Mouse (Mus musculus): ENCODE data around the gene Chka. TPM values are rescaled to one million over a fixed set of nuclear protein-coding genes. Genes with fewer than 3 reads are reported as not detected.

Gene Chka
- total and polyA plus RNA-seq, 3 experiments: 9.5 to 12.5 (median 10.7) TPM

GRCm38 (mm10) chr19:3924190-3924589, 72.6 kb downstream of the Chka start:
- peak in 1 of 2 experiments; percentile 7 for DNase-seq
- H3K36me3 ChIP-seq (ENCODE audit: control insufficient read depth, insufficient read depth, low read length): no peaks in the 10 kb centered on the region
- intact Hi-C loops (cut with DNase I): no loop called here
- WGBS: 48% methylated on average over 8 of the region's 8 CpGs
- H3K27ac ChIP-seq: peak overlapping the region; percentile 70
- no peak overlapping the region for H3K9ac ChIP-seq (ENCODE audit: low read depth, low read length)
- H3K27me3 ChIP-seq (ENCODE audit: control insufficient read depth, insufficient read depth, low read length): no peaks in the 10 kb centered on the region
- TF ChIP-seq EP300 (IDR thresholded peaks at IDR 0.05; ENCODE audit: insufficient read depth, low read depth, low read length): no peak
- no peak for TF ChIP-seq POLR2A (IDR thresholded peaks at IDR 0.05; ENCODE audit: insufficient read depth, low read depth, low read length)
- TF ChIP-seq CTCF (IDR thresholded peaks at IDR 0.05): no peak
- no peak overlapping the region for H3K4me3 ChIP-seq
- peaks cover 21% of the 10 kb centered on the region for H3K4me1 ChIP-seq (ENCODE audit: control insufficient read depth, insufficient read depth, low read length)
- no peaks in the 10 kb centered on the region for H3K79me2 ChIP-seq (replicated peaks; ENCODE audit: control insufficient read depth, insufficient read depth, low read length)

- Histone ChIP-seq H3K27me3 (ENCODE audit: control insufficient read depth, insufficient read depth, low read length) (no peaks in the 10 kb centered on the region), H3K79me2 (replicated peaks; ENCODE audit: control insufficient read depth, insufficient read depth, low read length) (no peaks in the 10 kb centered on the region), H3K4me3 (no peak overlapping the region), H3K27ac (no peak overlapping the region; the same call in 1 of the 2 replicates), H3K36me3 (ENCODE audit: control insufficient read depth, insufficient read depth, low read length) (no peaks in the 10 kb centered on the region), H3K4me1 (ENCODE audit: control insufficient read depth, insufficient read depth, low read length) (peaks cover 27% of the 10 kb centered on the region), H3K9ac (ENCODE audit: low read depth, low read length) (no peak overlapping the region)
- intact Hi-C loops (cut with DNase I): no loop called here
- WGBS: 91% methylated on average over 7 of the region's 7 CpGs
- DNase-seq: no peak
- no peak for TF ChIP-seq CTCF (IDR thresholded peaks at IDR 0.05)
- no peak for TF ChIP-seq POLR2A (IDR thresholded peaks at IDR 0.05; ENCODE audit: insufficient read depth, low read depth, low read length)
- no peak for TF ChIP-seq EP300 (IDR thresholded peaks at IDR 0.05; ENCODE audit: insufficient read depth, low read depth, low read length)
These were observed 73.3 kb downstream of the Chka start for GRCm38 (mm10) chr19:3924868-3925267.

GRCm38 (mm10) chr19:3925859-3926258, 74.3 kb downstream of the Chka start:
- Histone ChIP-seq H3K9ac (ENCODE audit: low read depth, low read length) (no peak overlapping the region), H3K27me3 (ENCODE audit: control insufficient read depth, insufficient read depth, low read length) (no peaks in the 10 kb centered on the region), H3K79me2 (replicated peaks; ENCODE audit: control insufficient read depth, insufficient read depth, low read length) (no peaks in the 10 kb centered on the region), H3K27ac (no peak overlapping the region), H3K4me3 (no peak overlapping the region), H3K36me3 (ENCODE audit: control insufficient read depth, insufficient read depth, low read length) (no peaks in the 10 kb centered on the region), H3K4me1 (ENCODE audit: control insufficient read depth, insufficient read depth, low read length) (peaks cover 33% of the 10 kb centered on the region)
- intact Hi-C loops (cut with DNase I): no loop called here
- no peak for DNase-seq
- TF ChIP-seq EP300 (IDR thresholded peaks at IDR 0.05; ENCODE audit: insufficient read depth, low read depth, low read length) (no peak), POLR2A (IDR thresholded peaks at IDR 0.05; ENCODE audit: insufficient read depth, low read depth, low read length) (no peak), CTCF (IDR thresholded peaks at IDR 0.05) (no peak)
- WGBS: 93% methylated on average over 6 of the region's 6 CpGs

- intact Hi-C loops (cut with DNase I): no loop called here
- Histone ChIP-seq H3K4me1 (ENCODE audit: control insufficient read depth, insufficient read depth, low read length) (peaks cover 33% of the 10 kb centered on the region), H3K27ac (no peak overlapping the region), H3K9ac (ENCODE audit: low read depth, low read length) (no peak overlapping the region), H3K36me3 (ENCODE audit: control insufficient read depth, insufficient read depth, low read length) (no peaks in the 10 kb centered on the region), H3K79me2 (replicated peaks; ENCODE audit: control insufficient read depth, insufficient read depth, low read length) (no peaks in the 10 kb centered on the region), H3K4me3 (no peak overlapping the region), H3K27me3 (ENCODE audit: control insufficient read depth, insufficient read depth, low read length) (no peaks in the 10 kb centered on the region)
- TF ChIP-seq CTCF (IDR thresholded peaks at IDR 0.05) (peak; percentile 15), EP300 (IDR thresholded peaks at IDR 0.05; ENCODE audit: insufficient read depth, low read depth, low read length) (no peak), POLR2A (IDR thresholded peaks at IDR 0.05; ENCODE audit: insufficient read depth, low read depth, low read length) (no peak)
- DNase-seq: peak in 1 of 2 experiments; percentile 36
- WGBS: 49% methylated on average over 3 of the region's 3 CpGs
These were observed 74.7 kb downstream of the Chka start for GRCm38 (mm10) chr19:3926279-3926678.

GRCm38 (mm10) chr19:3926685-3927084, 75.1 kb downstream of the Chka start:
- WGBS: 54% methylated on average over 6 of the region's 6 CpGs
- Histone ChIP-seq H3K27ac (no peak overlapping the region), H3K27me3 (ENCODE audit: control insufficient read depth, insufficient read depth, low read length) (no peaks in the 10 kb centered on the region), H3K79me2 (replicated peaks; ENCODE audit: control insufficient read depth, insufficient read depth, low read length) (no peaks in the 10 kb centered on the region), H3K9ac (ENCODE audit: low read depth, low read length) (no peak overlapping the region), H3K4me3 (no peak overlapping the region), H3K4me1 (ENCODE audit: control insufficient read depth, insufficient read depth, low read length) (peaks cover 33% of the 10 kb centered on the region), H3K36me3 (ENCODE audit: control insufficient read depth, insufficient read depth, low read length) (no peaks in the 10 kb centered on the region)
- intact Hi-C loops (cut with DNase I): no loop called here
- no peak for DNase-seq
- 0 out of 2 replicates have a peak, but pooled peaks have one; percentile 0 for TF ChIP-seq CTCF (IDR thresholded peaks at IDR 0.05)
- TF ChIP-seq POLR2A (IDR thresholded peaks at IDR 0.05; ENCODE audit: insufficient read depth, low read depth, low read length): no peak
- TF ChIP-seq EP300 (IDR thresholded peaks at IDR 0.05; ENCODE audit: insufficient read depth, low read depth, low read length): no peak

- H3K27me3 ChIP-seq (ENCODE audit: control insufficient read depth, insufficient read depth, low read length): no peaks in the 10 kb centered on the region
- H3K79me2 ChIP-seq (replicated peaks; ENCODE audit: control insufficient read depth, insufficient read depth, low read length): no peaks in the 10 kb centered on the region
- H3K4me1 ChIP-seq (ENCODE audit: control insufficient read depth, insufficient read depth, low read length): peaks cover 32% of the 10 kb centered on the region
- peak in 1 of 2 experiments; percentile 37 for DNase-seq
- no peak overlapping the region for H3K4me3 ChIP-seq
- WGBS: 85% methylated on average over 4 of the region's 4 CpGs
- intact Hi-C loops (cut with DNase I): no loop called here
- no peak overlapping the region for H3K9ac ChIP-seq (ENCODE audit: low read depth, low read length)
- TF ChIP-seq POLR2A (IDR thresholded peaks at IDR 0.05; ENCODE audit: insufficient read depth, low read depth, low read length): no peak
- TF ChIP-seq EP300 (IDR thresholded peaks at IDR 0.05; ENCODE audit: insufficient read depth, low read depth, low read length): no peak
- TF ChIP-seq CTCF (IDR thresholded peaks at IDR 0.05): no peak
- H3K36me3 ChIP-seq (ENCODE audit: control insufficient read depth, insufficient read depth, low read length): no peaks in the 10 kb centered on the region
- no peak overlapping the region for H3K27ac ChIP-seq
These were observed 76.4 kb downstream of the Chka start for GRCm38 (mm10) chr19:3927989-3928388.
